Mouse (Mus musculus): ENCODE results near the gene Wipf3. TPM values are rescaled to one million over a fixed set of nuclear protein-coding genes. Genes with fewer than 3 reads are reported as not detected.

Gene Wipf3
- total RNA-seq, 2 experiments from 2014 or later, result 0.99 to 1.4 TPM

DNA sequence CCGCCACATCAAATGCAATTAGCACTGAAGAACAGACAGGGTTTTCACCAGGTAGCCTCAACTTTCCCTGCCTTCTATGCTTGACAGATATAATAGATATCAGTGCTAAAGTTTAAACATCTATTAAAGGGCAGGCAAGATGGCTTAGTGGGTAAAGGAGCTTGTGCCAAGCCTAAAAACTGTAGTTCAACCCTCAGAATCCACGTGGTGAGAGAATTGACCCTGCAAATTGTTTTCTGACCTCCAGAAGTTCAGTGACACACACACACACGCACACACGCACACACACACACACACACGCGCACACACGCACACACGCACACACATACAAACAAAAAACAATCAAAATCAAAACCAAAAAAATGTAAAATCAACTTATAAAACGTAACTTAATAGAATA is 2.8 kb downstream of the Wipf3 start:
- no peak for DNase-seq

DNA sequence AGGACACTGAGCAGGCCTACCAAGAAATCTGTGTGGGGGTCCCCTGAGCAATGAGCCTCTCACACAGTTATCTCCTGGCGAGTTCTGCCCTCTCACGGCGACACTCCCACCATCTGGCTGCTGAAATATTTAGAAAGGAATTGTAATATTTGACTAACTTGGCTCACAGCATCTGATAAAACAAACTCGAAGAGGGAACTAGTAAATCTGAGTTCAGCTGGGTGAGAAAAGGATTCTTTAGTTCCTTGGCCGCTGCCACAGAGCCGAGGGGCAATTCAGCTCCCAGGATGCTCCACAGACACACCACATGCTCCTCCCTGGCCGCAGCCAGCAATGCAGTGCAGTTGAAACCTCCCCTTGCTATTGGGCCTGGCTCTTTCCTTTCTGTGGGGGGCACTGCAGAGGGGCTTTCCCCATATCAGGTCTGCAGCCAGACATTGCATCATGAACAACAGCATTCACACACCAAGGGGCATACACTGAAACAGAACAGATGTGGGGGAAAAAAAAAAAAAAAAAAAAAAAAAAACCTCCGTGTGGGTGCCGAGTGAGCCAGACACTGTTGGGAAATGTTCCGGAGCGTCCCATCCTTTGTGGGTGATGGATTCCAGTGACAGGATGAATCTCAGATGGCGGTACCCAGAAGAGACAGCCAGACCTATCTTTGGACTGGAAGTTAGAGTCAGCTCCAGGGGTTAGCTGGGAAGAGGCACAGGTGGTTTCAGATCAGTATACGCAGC is 3.6 kb downstream of the Wipf3 start:
- no peak for DNase-seq

DNA sequence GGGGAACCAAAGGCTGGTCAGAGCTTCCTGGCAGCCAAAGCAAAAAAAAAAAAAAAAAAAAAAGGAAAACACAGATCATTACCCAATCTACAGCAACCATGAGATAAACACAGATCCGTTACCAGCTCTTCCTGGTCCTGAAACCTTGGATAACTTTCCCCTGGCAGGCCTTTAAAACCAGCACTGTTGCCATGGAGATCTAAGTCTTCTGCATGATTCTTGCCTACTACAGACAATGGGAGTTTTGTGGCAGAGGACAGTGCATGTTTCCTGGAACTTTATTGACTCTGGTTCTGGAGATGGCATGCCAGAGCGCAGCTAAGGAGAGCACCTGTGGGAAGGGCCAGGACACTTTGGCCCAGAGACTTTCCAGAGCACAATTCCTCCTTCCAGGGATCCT is 4.8 kb downstream of the Wipf3 start:
- no peak for DNase-seq

DNA sequence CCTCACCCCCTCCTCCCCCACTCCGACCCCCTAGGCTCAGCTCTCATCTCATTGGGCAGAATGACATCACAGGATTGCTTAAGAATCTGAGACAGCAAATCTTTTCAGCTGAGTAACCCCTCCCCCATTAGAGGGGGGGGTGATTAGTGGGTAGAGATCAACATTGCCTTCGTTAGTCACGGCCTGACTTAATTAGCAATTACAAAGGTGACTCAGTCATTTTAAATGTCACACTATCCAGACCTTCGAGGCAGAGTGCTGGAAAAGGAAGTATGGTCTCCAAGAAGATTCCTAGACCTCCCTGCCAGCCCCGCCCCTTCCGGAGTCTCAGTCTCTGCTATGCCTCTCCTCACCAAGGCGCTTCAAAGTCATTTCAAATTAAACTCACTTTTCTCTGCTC is 6.3 kb downstream of the Wipf3 start:
- no peak for DNase-seq

DNA sequence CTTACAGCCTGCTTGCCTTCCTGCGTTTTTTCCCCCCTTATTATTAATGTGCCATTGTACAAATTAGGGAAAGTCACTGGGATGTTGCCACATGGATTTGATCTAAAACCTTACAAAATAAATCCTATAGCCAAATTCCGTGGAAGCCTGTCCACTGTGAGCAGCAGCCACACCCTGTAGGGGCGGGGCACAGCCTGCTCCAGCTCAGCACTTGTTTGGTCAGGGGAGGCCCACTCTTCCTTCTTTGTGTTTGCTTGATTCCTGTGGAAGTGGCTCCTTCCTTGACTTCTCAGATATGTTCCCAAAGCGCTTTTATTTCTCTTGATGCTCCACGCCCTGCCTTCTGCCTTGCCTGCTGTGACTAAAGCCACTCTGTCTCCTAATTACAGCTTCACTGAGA is 6.9 kb downstream of the Wipf3 start:
- DNase-seq, result no peak

DNA sequence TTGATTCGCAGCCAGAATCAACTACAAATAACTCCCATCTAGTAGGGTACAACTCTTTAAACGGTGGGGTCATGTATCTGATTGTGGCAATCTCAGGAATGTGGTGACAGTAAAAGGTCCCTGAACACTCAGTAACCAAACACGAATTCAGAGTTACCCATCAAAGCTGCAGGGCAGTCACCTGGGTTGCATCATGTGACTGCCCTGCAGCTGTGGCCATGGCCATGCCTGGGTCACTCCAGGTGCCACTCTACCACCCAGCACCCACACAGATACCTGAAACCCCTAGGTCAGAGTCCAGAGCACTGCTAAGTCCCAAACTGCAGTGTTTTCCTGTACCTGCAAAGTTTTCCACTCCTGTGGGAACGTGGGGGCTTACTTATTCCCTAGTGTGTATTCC is 9.1 kb downstream of the Wipf3 start:
- DNase-seq, result no peak

DNA sequence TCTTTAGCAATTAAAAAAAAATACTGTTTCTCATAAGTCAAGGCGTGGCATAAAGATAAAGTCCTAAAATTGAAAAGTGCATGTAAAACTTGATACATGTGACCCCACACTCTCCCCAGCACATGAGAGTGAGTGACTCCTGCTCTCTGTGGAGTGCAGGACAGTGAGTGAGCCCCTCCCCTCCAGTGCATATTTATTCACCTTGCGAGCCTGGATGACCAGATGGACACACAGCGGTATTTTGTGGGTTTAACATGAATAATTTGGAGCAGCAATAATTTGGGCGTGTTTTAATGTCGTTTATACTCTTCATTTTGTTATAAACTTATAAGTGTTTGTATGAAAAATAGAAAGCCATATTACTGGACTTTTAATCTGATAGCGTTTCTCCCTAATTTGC is 11.3 kb downstream of the Wipf3 start:
- DNase-seq, result no peak

DNA sequence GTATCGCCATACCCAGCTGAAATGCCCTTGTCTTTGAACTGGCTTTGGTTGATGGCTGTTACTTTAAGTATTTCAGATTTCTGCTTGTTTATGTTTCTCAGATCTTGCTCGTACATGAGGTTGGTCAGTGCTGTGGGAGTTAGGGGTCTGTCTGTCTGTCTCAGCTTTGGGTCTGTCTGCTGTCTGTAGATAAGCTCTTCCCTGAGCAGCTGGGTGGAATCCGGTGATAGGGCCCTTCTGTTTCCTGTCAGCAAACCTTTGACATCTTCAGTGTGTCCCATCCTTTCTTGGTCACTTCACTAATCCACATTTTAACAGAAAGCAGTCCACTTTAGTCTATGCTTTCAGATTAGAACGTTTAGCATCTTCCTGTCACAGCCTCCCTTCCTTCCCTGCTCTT is 14.3 kb downstream of the Wipf3 start:
- DNase-seq, result no peak

DNA sequence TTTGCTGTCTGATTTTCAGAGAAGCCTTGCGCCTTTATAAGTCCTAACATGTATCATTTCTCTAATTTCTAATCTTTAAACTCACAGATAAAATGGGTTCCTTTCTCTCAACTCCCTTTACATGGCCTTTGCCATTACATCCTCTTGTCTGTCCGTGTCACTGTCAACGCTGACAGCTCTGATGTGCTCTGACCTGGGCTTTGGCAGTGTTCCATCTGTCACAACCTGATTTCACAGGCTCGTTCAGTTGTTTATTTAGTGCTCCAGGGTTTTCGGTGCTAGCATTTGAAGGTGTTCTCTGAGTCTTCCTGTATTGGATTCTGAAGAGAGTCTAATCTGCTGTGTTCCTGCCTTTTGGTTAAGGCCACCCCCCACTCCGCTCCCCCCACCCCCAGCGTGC is 14.7 kb downstream of the Wipf3 start:
- no peak for DNase-seq

DNA sequence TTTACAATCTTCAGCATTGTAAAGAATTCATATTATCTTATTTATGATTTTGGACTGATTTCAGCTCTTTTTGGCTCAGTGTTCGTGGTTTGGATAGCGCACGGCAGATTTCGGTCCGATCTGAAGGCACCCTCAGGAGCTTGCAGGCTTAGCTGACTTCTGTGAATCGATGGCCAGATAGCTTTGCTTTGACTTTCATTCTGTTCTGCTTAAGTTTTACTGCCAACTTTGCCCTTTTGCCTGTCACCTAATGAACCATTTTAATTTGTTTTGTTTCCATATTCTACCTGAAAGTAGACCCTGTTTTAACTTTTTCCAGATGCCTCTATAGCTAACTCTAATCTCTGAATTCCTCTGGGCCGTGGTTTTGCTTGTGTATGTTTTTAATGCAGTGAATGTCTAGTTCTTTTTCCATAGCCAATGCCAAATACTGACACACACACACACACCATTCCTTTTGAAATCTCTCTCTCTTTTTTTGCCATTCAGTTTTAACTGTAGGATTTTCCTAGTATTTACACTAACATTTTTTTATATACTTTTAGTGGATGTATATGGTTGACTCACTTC is 15.9 kb downstream of the Wipf3 start:
- DNase-seq, result no peak

DNA sequence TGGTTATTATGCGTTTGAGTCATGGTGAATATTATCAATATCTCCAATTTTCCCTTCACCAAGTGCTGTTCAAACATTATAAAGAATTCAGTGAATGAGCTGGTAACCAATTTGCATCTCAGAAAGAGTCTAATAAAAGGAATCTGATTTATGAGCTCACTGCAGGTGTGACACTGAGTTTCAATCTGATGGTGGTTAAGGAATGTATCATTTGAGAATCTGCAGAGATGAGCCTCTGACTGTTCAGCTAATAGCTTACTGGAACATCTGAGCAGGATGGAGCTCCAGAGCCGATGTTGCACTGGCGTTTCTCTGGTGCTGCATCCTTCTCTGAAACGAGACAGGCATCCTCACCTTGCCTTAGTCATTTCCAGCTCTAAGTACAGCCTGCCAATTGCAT is 17.9 kb downstream of the Wipf3 start:
- no peak for DNase-seq

DNA sequence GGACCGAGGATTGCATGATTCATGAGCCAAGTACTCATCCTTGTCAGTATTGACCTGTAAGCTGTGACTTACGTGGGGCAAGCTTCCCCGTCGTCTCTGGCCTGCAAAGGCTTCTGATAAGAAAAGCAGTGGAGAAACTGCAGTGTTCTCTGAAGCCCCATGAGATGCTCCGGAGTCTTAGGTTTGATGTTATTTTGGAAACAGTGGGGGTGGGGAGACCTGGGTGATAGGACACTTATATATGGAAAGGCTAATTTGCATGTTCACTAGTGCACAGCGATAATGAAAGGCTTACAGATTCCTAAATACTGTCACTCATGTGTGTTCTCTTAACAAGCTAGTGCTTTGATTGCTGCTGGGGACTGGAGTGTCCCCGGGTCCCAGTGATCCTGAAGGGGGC is 30.3 kb downstream of the Wipf3 start:
- peak in 1 of 2 experiments; percentile 14 for DNase-seq

DNA sequence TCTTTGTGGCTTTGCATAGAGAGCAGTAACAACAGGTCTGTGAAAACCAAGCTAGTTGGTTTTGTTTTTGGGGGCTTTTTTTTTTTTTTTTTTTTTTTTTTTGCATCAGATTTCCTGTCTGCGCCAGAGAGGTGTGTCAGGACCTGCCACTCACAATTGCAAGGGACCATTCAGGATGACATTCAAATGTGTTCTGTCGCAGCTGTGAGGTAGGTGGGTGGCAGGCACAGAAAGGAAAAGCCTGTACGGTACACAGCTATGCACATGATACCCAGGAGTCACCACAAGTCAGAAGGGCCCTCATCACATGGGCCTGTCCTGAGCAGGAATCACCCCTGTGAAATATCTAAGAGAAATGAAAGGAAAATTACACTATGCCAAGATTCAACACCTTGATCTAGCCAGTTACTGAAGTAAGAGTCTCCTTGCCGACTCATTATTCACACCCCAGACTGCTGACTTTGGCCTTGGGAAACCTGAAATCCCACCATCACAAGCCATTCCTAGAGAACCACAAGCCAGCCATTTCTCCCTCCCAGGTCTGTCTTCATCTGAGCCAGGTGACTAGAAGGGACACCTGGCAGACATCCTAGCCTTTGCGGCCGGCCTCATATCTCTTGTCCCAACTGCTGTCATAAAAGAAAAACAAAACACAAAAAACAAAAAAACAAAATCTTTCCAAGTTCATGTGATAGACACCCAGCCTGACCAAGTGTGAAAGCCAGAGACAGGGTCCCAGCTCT is 30.9 kb downstream of the Wipf3 start:
- no peak for DNase-seq

DNA sequence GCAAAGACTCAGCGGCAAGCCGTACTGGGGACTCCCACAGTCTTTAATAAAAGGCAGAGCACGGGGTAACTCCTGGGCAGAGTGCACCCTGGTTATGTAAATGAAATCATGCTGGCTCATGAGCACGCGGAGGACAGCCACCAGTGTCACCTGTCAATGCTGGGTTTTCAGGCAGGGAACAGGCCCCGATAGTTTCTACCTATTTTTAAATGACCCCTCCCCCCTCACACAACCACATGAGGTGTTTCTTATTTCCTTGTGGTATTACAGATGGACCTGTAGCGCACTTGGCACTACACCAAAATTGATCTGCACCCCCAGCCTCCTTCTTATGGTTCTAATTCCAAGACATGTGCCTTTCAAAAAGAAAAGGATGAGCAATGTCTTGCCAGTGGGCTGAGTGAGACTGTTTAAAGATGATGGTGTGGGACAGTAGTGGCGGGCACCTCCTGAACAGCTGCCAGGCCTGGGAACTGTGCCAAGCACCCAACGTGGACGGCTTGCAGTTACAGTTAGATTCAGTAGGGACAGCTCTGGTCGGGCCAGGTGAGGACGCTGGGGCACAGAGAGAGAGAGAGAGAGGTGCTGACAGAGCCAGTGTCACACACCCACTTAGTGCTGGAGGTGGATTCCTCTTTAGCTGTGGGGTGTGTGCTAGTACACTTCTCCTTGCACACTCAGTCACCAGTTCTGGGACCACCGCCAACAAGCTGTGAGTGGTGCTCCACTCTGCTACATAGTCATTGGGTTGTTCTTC is 31.7 kb downstream of the Wipf3 start:
- peak; percentile 55 to 71 for DNase-seq

DNA sequence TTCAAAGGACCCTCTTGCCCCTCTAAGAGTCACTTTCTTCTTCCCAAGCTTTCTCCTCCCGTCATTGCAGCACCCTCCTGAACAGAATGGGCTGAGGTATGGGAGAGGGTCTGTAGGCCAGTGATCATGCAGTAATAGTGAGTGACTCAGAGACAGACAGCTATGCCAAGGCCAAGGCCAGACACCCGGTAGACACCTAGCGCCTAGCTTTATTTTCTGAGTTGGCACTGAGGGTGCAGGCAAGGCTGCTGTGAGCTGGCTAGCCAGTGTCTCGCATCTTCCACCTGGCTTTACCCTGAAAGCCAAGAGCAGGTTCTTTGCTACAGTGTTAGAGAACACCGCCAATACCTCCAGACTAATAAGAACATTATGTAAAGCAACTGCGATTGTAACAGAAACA is 33.4 kb downstream of the Wipf3 start:
- peak; percentile 58 to 67 for DNase-seq

DNA sequence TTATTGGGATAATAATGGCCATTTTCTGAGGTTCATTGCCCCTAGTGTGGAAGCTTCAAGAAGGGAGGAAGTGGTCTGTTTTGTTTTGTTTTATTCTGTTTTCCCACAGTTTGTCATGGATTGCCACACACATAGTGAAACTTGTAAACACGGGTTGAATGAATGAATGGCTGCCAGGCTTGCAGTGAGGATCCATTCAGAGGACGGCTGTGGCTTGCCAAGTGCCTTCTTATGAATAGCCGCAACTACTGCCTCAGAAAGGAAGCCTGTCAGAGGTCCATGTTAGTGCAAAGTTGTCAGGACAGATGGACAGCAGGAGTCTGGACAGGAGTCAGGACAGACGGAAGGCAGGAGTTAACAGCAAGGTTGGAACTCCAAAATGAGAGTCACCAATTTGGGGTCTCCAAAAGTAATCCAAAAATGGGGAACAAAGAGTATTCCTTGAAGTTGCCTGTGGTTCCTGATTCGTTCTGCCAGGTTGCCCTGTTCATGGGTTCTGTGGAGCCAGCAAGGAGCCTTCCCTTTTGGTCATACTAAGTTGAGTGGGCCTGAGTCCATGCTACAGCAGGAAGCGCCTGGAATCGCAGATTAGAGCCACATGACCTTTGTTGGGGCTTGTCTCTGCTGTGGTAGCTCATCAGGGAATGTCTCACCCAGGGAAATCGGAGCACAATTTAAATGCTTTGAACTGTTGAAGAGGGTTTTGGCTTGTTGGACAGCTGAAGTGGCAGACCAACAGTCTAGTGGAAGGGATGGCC is 34.5 kb downstream of the Wipf3 start:
- DNase-seq, result peak in 1 of 2 experiments; percentile 17

DNA sequence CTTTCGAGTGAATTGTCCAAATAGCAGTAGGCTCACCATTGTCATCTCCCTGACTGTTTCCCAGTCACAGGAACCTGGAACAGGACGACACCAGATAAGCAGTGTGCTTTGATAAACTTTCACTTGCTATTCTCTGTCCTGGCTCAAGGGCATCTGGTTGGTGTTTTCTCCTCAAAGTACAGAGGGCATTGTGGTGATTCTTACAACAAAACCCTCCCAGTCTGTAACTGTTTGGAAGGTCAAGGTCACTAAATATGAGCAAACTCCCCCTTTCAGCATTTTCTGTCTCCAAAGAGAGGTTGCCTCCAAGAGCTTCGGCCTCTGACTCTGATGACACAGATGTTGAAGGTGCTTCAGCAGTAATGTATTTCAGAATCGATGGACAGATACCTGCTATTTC is 35.5 kb downstream of the Wipf3 start:
- DNase-seq, result peak in 1 of 2 experiments; percentile 20

DNA sequence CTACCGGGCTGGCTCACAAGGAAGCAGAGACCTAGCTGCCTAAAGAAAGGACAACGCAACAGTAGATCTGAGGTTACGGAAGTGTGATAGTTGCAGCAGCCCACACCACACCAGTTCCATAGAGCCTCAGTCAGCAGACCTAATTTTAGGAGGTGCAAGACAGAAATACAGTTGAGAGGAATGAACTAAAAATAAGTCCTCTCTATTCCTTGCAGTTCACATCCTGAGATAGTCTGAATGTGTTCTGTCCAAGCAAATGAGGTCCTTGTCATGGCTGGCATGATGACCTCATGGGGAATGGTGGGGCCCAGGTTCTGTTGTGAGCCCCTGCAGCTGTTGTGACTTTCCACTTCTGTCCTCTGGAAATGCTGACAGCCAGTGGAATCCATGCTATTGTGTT is 38.0 kb downstream of the Wipf3 start:
- no peak for DNase-seq

DNA sequence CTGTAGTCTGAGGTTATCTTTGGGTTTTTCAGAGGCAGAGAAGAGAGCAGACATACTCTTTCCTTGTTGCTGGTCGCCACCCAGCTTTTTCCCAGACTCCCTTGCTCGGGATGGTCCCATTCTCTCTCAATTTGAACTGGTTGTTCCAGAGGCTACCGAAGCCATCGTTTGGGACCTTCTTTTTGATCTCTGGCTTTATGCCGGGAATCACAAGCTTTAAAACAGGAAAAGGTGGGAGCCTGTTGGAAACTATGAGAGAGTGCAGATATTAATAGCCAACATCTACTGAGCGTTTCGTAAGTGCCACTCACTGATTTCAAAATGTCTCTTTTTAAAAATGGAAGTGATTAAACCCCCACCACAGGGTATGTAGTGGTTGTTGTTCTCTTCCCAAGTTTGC is 42.5 kb downstream of the Wipf3 start:
- DNase-seq, result no peak

DNA sequence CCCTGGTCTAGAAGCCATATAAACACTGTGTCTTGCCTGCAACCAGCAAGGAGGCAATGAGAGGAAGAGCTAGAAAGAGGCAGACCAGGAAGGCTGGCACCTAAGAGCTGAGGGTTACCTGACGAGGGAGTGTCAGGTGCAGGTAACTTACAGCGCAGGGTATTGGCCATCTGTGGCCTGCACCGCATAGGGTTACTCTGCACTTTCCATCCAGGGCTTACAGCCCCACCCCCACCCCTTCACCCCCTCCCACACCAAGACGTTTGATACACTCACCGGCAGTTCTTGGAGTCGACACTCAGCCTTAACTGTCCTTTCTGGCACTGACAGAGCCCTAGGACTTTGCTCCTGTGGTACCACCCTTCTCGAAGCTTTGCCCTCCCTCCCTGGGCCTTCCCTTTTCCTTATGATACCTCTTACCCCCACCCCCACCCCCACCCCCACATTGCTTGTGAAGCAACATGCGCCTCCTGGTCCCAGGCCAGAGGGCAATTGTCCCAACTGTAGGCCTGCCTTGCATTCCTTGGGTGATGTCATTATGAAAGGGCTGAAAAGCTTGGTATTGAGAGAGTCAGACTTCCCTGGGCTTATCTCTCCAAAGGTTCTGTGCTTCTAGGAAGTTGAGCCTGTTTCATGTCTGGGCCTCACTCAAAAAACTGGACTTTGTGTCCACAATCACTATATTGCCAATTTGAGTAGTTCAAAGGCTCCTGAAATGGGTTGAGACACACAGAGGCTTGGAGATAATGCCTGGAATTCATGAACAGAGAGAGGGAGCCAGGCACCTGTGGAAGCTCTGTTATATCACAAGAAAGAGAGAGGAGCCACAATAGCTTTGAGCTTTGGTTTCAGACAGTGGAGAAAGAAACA is 43.7 kb downstream of the Wipf3 start:
- peak in 1 of 2 experiments; percentile 26 for DNase-seq

All from adrenal gland, postnatal 36 days (tissue).